Mouse (Mus musculus): Measurements from ENCODE around the gene G0s2.

DNA sequence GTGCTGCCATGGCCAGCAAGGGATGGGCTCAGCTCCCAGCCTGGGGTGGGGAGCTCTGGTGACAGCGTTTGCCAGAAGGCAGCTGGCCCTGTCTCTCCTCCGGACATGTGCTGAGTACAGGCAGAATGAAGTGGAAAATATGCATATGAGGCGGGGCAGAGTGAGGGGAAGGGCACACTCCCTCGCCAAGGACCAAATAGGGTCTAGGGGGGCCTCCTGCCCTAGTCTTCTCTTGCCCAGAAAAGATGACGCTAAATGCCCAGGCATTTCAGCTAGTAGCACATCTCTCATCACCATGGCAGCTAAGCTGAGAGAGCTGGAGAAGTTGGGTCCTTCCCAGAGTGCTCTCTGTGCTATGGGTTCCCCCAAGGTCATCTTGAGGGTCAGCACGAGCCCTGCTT is 44.1 kb upstream of the G0s2 start:
- TF ChIP-seq CTCF (conservative IDR thresholded peaks at IDR 0.05; ENCODE audit: insufficient read depth, insufficient read length, low read depth, low read length) (no peak), POLR2A (IDR thresholded peaks at IDR 0.05; ENCODE audit: low read depth, low read length) (no peak)

All from kidney, adult 2 months (tissue).